Mouse (Mus musculus): ENCODE measurements around the gene Ccdc57. TPM values are rescaled to one million over a fixed set of nuclear protein-coding genes. Genes with fewer than 3 reads are reported as not detected.

The Ccdc57 gene
- total RNA-seq, 2 experiments from 2014 or later = 6.7 to 13.5 TPM

DNA sequence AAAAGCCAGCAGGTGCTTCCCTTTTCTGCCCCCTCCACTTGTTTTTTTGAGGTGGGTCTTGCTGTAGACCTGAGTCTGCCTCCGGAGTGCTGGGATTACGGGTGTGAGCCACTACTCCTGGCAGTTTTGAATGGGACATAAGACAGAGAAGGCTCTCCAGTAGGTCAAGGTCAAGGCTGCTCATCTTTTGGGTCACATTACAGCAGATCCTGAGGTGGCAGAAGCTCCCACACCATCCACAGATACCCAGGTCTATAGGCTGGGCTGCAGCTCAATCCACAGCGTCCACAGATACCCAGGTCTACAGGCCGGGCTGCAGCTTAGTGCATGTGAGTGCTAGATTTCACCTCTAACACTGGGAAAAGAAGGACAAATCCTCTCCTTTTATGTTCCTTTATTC, 18.9 kb downstream of the Ccdc57 start:
- ATAC-seq (replicated peaks; ENCODE audit: low FRiP score, poor library complexity, severe bottlenecking) = peak; percentile 30; the same call in 1 of the 2 replicates

- ATAC-seq (replicated peaks; ENCODE audit: low FRiP score, poor library complexity, severe bottlenecking) = peak; percentile 71
Observed at GRCm38 (mm10) chr11:120905430-120905873, 27.2 kb downstream of the Ccdc57 start.

GRCm38 (mm10) chr11:120904561-120904960, 28.1 kb downstream of the Ccdc57 start:
- ATAC-seq (replicated peaks; ENCODE audit: low FRiP score, poor library complexity, severe bottlenecking) = no peak

DNA sequence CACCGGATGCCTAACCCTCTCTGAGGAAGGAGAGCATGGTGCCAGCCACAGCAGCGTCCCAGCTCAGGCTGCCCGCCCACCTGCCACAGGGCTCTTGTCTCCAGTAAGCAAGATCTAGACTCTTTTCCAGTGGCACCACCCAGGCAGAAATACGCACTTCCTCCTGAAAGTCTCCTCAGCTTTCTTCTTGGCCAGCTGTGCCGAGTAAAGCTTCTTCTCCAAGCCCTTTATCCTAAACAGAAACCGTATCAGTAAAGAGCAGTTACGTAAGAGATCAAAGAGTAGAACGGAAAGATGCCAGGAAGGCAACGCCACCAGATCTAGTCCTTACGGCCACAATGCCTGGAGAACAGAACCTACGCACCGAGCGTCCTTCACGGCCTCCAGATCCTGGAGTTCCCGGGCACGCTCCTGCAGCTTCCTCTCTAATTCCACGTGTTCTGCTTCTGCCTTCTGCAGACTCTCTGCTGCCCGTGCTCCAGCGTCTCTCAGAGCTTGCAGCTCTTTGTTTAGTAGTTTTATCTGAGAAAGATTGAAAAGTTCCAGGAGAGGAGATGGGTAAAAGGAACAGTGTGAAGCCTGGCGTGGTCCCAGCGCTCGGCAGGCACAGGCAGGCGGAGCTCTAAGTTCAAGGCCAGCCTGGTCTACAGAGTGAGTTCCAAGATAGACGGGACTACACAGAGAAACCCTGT, 29.4 kb downstream of the Ccdc57 start:
- no peak for ATAC-seq (replicated peaks; ENCODE audit: low FRiP score, poor library complexity, severe bottlenecking)

DNA sequence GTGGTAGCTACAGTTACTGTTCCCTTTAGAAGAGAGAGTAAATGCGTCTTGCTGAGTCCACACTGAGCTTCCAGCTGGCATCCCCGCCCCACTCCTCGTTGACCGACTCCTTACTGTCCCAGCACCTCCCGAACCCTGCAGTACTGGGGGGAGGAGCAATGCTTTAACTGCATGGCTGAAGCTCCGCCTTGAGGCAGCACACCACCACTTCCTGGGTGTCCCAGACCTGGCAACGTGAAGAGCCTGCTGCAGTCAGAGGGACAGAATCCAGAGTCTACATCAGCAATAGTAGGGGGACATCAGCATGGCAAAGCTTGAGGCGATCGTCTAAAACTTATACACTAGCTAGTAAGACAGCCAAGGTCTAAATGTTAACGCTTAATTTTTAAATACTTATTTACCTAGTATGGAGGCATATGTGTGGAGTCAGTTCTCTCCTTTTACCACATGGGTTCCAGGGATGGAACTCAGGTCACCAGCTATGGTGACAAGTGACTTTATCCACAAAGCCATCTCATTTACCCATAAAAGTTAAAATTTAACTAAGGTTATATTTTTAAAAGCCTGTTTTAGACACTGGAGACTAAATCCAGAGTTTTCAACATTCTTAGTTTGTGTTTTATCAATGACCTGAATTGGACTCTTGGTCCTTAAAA, 30.1 kb downstream of the Ccdc57 start:
- ATAC-seq (replicated peaks; ENCODE audit: low FRiP score, poor library complexity, severe bottlenecking) = peak; percentile 56

GRCm38 (mm10) chr11:120901729-120902486, 30.8 kb downstream of the Ccdc57 start:
- ATAC-seq (replicated peaks; ENCODE audit: low FRiP score, poor library complexity, severe bottlenecking) = no peak

DNA sequence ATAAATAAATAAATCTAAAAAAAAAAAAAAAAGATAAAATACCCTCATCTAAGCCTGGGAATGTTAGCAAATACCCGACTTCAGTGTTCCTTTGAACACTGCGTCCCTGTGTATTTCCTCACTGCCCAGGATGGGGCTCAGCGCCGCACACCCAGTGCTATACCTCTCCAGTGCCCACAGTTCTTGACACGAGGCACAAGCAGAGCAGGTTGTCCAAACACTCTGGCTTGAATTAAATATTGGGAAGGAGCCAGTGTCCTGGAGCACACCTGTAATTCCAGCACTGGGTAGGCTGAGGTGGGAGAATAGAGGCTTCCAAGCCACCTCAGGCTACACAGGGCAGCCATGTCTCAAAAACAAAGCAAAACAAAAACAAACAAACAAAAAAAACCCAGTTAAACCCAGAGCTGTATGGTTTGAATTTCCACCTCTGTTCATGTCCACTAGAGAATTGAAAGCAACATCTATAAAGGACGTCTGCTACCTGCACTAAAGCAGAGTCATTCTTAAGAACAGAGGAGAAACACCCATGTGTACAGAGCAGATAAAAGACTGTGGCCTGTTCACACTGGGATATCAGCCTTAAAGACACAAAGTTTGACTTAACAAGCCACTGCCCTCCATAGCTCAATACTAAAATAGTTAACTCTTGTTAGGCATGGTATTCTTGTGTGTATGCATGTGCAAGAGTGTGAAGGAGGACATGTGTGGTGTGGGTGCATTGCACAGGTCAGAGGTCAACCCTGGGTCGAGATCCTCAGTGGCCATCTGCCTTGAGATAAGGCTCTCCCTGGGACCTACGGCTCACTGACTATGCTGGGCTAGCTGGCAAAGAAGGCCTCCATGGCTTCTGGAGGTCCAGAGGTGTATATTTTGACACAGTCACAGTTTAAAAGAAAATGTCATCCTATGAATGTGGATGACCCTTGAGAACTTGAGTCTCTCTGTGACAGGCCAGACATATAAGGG, 32.1 kb downstream of the Ccdc57 start:
- ATAC-seq (replicated peaks; ENCODE audit: low FRiP score, poor library complexity, severe bottlenecking) = peak; percentile 84

DNA sequence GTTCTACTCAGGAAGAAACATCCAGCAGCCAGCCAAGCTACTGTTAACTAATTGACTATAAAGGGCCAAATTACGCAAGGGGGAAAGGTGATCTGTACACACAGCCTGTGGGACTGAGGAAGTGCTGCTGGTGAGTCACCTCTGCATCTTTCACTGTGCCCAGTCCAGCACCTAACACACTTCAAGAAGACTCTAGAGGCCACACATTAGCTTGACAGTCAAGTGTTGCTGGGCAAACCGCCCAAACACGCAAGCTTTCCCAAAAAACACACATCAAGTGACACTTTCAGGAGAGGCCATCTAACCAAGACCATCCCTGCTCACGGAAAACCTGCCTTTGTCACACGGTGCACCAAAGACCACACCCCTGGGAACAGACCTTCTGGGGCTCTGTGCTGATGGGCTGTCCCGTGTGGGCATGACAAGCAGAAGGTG, 34.5 kb downstream of the Ccdc57 start:
- no peak for ATAC-seq (replicated peaks; ENCODE audit: low FRiP score, poor library complexity, severe bottlenecking)

DNA sequence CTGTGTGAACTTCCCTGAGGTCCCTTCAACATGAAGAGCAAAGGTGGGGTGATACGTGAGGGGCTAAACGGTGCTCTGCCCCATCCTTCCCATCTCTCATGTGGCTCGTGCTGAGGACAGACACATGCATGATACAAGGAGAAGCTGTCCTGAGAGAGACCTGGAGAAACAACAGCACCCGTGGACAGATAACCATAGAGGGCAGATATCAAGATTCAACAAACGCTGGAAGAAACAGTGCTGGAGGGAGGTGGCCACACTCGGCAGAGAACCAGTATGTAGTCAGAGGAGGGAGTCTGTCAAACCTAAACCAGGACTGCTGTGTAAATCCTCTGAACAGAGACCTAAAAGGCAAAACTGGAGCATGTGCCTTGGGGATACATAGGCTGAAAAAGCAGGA, 37.2 kb downstream of the Ccdc57 start:
- peak; percentile 58 for ATAC-seq (replicated peaks; ENCODE audit: low FRiP score, poor library complexity, severe bottlenecking)

DNA sequence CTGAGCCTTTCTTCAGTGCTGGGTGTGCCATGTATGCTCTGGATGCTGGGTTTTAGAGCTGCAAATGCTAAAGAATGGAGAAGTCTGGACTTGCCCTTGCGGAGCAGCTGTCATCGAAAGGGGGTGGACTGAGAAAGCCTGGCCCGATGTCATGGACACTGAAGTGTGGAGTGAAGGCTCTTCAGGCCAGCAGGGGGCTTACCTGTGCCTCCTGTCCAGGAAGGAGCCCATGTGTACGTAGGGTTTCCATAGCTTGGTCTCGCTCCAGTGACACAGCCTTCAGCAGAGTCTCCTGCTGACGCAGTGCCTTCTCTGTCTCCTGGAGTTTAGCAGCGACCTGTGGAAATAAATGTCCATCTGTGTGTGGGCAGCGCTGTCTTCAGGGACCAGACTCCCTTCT, 38.3 kb downstream of the Ccdc57 start:
- ATAC-seq (replicated peaks; ENCODE audit: low FRiP score, poor library complexity, severe bottlenecking) = no peak

- no peak for ATAC-seq (replicated peaks; ENCODE audit: low FRiP score, poor library complexity, severe bottlenecking)
Observed at GRCm38 (mm10) chr11:120889216-120889615, 43.5 kb downstream of the Ccdc57 start.

- no peak for ATAC-seq (replicated peaks; ENCODE audit: low FRiP score, poor library complexity, severe bottlenecking)
Observed at GRCm38 (mm10) chr11:120888718-120889117, 44.0 kb downstream of the Ccdc57 start.

DNA sequence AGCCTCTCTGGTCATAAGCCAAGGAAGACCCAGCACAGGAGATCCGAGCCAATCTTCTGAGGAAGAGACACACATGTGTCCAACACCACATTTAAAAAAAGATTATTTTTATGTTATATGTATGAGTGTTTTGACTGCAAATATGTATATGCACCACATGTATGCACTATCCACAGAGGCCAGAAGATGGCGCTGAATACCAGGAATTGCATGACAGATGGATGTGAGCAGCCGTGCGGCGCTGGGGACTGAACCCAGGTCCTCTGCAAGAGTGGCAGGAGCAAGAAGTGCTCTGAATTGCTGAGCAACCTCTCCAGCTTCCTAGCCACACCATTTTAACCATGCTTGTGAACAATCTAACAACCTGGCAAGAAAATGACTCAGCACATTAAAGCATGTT, 45.2 kb downstream of the Ccdc57 start:
- no peak for ATAC-seq (replicated peaks; ENCODE audit: low FRiP score, poor library complexity, severe bottlenecking)

DNA sequence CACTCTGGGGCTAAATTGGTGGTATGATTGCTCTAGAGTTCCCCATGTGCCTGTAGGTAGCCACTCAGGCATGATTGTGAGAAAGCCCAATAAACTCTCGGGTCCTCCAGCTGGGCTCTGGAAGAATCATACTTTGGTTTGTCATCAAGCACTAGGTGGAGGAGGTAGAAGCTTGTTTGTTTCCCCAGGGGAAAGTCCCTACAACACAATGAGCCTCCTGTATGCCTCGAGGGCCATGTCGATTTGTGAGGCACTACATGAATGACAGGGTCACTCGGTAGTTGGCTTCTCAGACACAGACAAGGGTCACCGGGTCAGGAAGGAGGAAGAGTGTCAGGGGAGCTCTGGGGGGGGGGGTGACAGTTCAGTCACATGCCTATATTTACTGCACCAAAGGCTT, 46.2 kb downstream of the Ccdc57 start:
- ATAC-seq (replicated peaks; ENCODE audit: low FRiP score, poor library complexity, severe bottlenecking) = no peak

GRCm38 (mm10) chr11:120883601-120884000, 49.1 kb downstream of the Ccdc57 start:
- ATAC-seq (replicated peaks; ENCODE audit: low FRiP score, poor library complexity, severe bottlenecking) = no peak

GRCm38 (mm10) chr11:120882931-120883330, 49.7 kb downstream of the Ccdc57 start:
- no peak for ATAC-seq (replicated peaks; ENCODE audit: low FRiP score, poor library complexity, severe bottlenecking)

GRCm38 (mm10) chr11:120873206-120873605, 59.5 kb downstream of the Ccdc57 start:
- no peak for ATAC-seq (replicated peaks; ENCODE audit: low FRiP score, poor library complexity, severe bottlenecking)

- no peak for ATAC-seq (replicated peaks; ENCODE audit: low FRiP score, poor library complexity, severe bottlenecking)
Observed at GRCm38 (mm10) chr11:120871521-120871920, 61.2 kb downstream of the Ccdc57 start.

GRCm38 (mm10) chr11:120865816-120866215, 66.9 kb downstream of the Ccdc57 start:
- ATAC-seq (replicated peaks; ENCODE audit: low FRiP score, poor library complexity, severe bottlenecking) = no peak

DNA sequence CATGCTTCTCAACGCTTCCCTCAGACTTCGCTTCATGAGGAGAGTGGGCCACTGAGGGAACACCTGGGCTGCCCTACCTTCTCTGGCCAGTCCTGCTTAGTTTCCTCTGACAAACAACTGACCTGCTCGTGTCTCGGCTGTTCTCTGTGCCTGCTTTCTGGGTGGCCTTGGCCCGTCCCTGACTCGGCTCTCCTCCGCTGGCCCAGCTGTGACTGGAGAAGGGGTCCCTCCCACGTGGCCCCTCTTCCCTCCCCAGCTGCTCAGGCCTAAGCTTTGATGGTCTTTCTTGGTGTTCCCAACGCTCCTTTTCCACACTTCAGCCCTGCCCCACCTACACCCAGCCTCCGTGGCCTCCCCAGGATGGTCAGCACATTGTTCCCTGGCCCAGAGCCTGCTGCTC, 69.9 kb downstream of the Ccdc57 start:
- no peak for ATAC-seq (replicated peaks; ENCODE audit: low FRiP score, poor library complexity, severe bottlenecking)
